Mouse (Mus musculus) myocyte (in vitro differentiated cells): ENCODE data around the gene Trappc6b. TPM values are rescaled to one million over a fixed set of nuclear protein-coding genes. Genes with fewer than 3 reads are reported as not detected.

Source experiments
- H3K27me3 ChIP-seq: one replicate; pipeline ENCODE4 v1.6.1; 2011; ENCODE audit not compliant: control insufficient read depth, insufficient read depth, insufficient read length
- H3K36me3 ChIP-seq: one replicate; pipeline ENCODE4 v1.6.1; 2011; ENCODE audit not compliant: control insufficient read depth, insufficient read depth
- H3K4me2 ChIP-seq: one replicate; pipeline ENCODE4 v1.6.1; 2011; ENCODE audit warnings: low read depth, control low read depth
- H3K4me3 ChIP-seq: one replicate; pipeline ENCODE4 v1.5.1; 2011; ENCODE audit warnings: mild to moderate bottlenecking, control low read depth, moderate library complexity
- H3K79me2 ChIP-seq: one replicate; pipeline ENCODE4 v1.6.1; 2011; ENCODE audit not compliant: control insufficient read depth, insufficient read depth
- H3ac ChIP-seq: one replicate; pipeline ENCODE4 v1.6.1; 2011; ENCODE audit not compliant: control insufficient read depth, insufficient read length
- CEBPB ChIP-seq: IDR thresholded peaks from 2 replicates; pipeline ENCODE4 v1.6.1; 2011; ENCODE audit warnings: mild to moderate bottlenecking, moderate library complexity; ENCODE audit not compliant: poor library complexity, insufficient read depth, severe bottlenecking
- E2F4 ChIP-seq: IDR thresholded peaks from one replicate; pipeline ENCODE4 v1.6.1; 2011; ENCODE audit warnings: mild to moderate bottlenecking, control low read depth, moderate library complexity; ENCODE audit not compliant: insufficient read depth
- MYOD1 ChIP-seq, 3 experiments: IDR thresholded peaks; one replicate each; pipeline ENCODE4 v1.6.1; 2011; ENCODE audit warnings: control low read depth in 2 of 3, low read depth in 2 of 3, mild to moderate bottlenecking in 2 of 3, moderate library complexity in 1 of 3; ENCODE audit not compliant: insufficient read length in 2 of 3, control insufficient read depth in 1 of 3
- MYOG ChIP-seq, 3 experiments: IDR thresholded peaks; one replicate each; pipeline ENCODE4 v1.6.1; 2011; ENCODE audit warnings: control low read depth in 2 of 3, low read depth in 2 of 3, mild to moderate bottlenecking in 2 of 3; ENCODE audit not compliant: insufficient read length in 2 of 3, control insufficient read depth in 1 of 3, insufficient read depth in 1 of 3
- POLR2A ChIP-seq: IDR thresholded peaks from one replicate; pipeline ENCODE4 v1.6.1; 2011; ENCODE audit warnings: low read depth, mild to moderate bottlenecking, control low read depth, moderate library complexity; ENCODE audit not compliant: insufficient read length
- POLR2AphosphoS2 ChIP-seq: IDR thresholded peaks from one replicate; pipeline ENCODE4 v1.6.1; 2011; ENCODE audit warnings: low read depth, control low read depth; ENCODE audit not compliant: insufficient read length
- REST ChIP-seq: IDR thresholded peaks from one replicate; pipeline ENCODE4 v1.6.1; 2011; ENCODE audit warnings: mild to moderate bottlenecking, control low read depth, moderate library complexity; ENCODE audit not compliant: insufficient read depth, insufficient read length
- SRF ChIP-seq: IDR thresholded peaks from one replicate; pipeline ENCODE4 v1.6.1; 2011; ENCODE audit warnings: low read depth; ENCODE audit not compliant: control insufficient read depth, insufficient read length
- TCF12 ChIP-seq: IDR thresholded peaks from one replicate; pipeline ENCODE4 v1.6.1; 2011; ENCODE audit warnings: mild to moderate bottlenecking, control low read depth; ENCODE audit not compliant: poor library complexity, insufficient read depth, severe bottlenecking
- TCF3 ChIP-seq: IDR thresholded peaks from one replicate; pipeline ENCODE4 v1.6.1; 2011; ENCODE audit warnings: low read depth, control low read depth; ENCODE audit not compliant: insufficient read length
- USF1 ChIP-seq: IDR thresholded peaks from one replicate; pipeline ENCODE4 v1.6.1; 2011; ENCODE audit warnings: low read depth, mild to moderate bottlenecking, control low read depth, moderate library complexity
- polyA plus RNA-seq: library from polyadenylated mRNA; unstranded; fragments of >200 nt; fragmentation: generic; extraction: Trizol; gene quantifications from one replicate; pipeline ENCODE4 v1.2.1, GENCODE M21; 2012; ENCODE audit warnings: missing spikeins

Gene Trappc6b
- polyA plus RNA-seq, 1 experiment = 52.0 TPM

DNA sequence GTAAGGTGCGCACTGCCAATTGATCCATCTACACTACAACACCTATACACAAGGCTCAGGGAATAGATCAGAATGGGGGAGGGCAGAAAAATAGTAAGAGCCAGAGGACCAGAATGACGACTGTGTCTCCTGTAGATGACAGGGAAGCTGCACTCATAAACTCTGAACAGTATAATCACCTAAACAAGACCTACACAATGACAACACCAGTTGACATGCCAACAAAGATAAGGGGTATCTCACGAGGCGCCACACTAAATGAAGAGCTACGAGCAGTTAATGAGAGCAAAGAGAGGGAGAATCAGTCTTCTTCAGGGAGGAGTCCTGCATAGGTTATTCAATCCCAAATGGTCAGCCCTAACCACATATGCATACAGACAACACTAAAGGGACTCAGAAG lies 8.1 kb downstream of the Trappc6b start:
- no peak for TF ChIP-seq MYOD1 (IDR thresholded peaks at IDR 0.05; ENCODE audit: control insufficient read depth in 1 of 3, insufficient read length in 2 of 3, low read depth in 2 of 3)
- TF ChIP-seq E2F4 = no peak
- no peak for TF ChIP-seq SRF
- TF ChIP-seq POLR2A = no peak
- TF ChIP-seq POLR2AphosphoS2 = no peak
- TF ChIP-seq MYOG (IDR thresholded peaks at IDR 0.05; ENCODE audit: control insufficient read depth in 1 of 3, insufficient read depth in 1 of 3, insufficient read length in 2 of 3, low read depth in 2 of 3) = no peak
- no peak for TF ChIP-seq REST
- TF ChIP-seq USF1 = no peak
- H3K4me2 ChIP-seq = no peak overlapping the region
- H3K36me3 ChIP-seq = peaks cover 13% of the 10 kb centered on the region
- H3K4me3 ChIP-seq = no peak overlapping the region
- H3K27me3 ChIP-seq = no peaks in the 10 kb centered on the region
- peaks cover 60% of the 10 kb centered on the region for H3K79me2 ChIP-seq
- H3ac ChIP-seq = no peak overlapping the region

DNA sequence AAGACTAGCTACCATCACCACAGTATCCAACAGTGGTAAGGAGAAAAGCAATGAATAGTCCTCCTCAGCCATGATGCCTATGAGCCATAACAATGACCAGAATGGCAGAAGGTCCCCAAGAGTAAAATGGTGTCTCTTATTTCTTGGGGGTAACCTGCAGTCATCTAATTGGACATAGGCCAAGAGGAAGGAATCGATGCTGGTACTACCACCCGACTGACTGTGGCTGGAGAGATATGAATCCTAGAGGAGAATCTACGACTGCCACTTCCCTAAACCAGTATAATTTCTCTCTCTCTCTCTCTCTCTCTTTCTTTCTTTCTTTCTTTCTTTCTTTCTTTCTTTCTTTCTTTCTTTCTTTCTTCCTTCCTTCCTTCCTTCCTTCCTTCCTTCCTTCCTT lies 8.8 kb downstream of the Trappc6b start:
- H3K36me3 ChIP-seq = peaks cover 16% of the 10 kb centered on the region
- TF ChIP-seq POLR2A = no peak
- no peak for TF ChIP-seq REST
- no peak for TF ChIP-seq SRF
- no peak for TF ChIP-seq CEBPB
- no peak for TF ChIP-seq MYOG (IDR thresholded peaks at IDR 0.05; ENCODE audit: control insufficient read depth in 1 of 3, insufficient read depth in 1 of 3, insufficient read length in 2 of 3, low read depth in 2 of 3)
- TF ChIP-seq POLR2AphosphoS2 = no peak
- no peak for TF ChIP-seq USF1
- TF ChIP-seq TCF12 = no peak
- no peak for TF ChIP-seq MYOD1 (IDR thresholded peaks at IDR 0.05; ENCODE audit: control insufficient read depth in 1 of 3, insufficient read length in 2 of 3, low read depth in 2 of 3)
- TF ChIP-seq TCF3 = no peak
- no peak for TF ChIP-seq E2F4

DNA sequence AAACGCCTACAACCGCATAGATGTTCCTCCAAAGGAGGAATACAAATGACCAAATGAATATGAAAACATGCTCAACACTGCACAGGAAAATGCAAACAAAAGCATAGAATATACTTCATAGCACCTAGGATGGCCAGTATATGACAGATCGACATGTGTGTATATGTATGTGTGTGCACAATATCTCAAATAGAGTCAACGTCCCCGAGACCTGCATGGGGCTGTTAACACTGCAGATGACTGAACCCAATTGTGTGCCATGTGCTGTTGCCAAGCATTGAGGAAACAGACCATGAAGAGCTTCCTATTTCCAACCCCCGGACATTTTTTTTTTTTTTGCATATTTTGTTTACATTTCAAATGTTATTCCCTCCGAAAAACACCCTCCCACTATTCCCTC lies 20.4 kb downstream of the Trappc6b start:
- H3K36me3 ChIP-seq = peaks cover 14% of the 10 kb centered on the region
- TF ChIP-seq POLR2A = no peak
- TF ChIP-seq REST = no peak
- H3K79me2 ChIP-seq = no peaks in the 10 kb centered on the region
- H3K4me2 ChIP-seq = no peak overlapping the region
- no peaks in the 10 kb centered on the region for H3K27me3 ChIP-seq
- H3K4me3 ChIP-seq = no peak overlapping the region
- H3ac ChIP-seq = no peak overlapping the region

More for the DNA sequence above, 8.8 kb downstream of the Trappc6b start:
- Histone ChIP-seq H3K4me2 (no peak overlapping the region), H3K79me2 (peaks cover 53% of the 10 kb centered on the region), H3ac (no peak overlapping the region), H3K27me3 (no peaks in the 10 kb centered on the region), H3K4me3 (no peak overlapping the region)

DNA sequence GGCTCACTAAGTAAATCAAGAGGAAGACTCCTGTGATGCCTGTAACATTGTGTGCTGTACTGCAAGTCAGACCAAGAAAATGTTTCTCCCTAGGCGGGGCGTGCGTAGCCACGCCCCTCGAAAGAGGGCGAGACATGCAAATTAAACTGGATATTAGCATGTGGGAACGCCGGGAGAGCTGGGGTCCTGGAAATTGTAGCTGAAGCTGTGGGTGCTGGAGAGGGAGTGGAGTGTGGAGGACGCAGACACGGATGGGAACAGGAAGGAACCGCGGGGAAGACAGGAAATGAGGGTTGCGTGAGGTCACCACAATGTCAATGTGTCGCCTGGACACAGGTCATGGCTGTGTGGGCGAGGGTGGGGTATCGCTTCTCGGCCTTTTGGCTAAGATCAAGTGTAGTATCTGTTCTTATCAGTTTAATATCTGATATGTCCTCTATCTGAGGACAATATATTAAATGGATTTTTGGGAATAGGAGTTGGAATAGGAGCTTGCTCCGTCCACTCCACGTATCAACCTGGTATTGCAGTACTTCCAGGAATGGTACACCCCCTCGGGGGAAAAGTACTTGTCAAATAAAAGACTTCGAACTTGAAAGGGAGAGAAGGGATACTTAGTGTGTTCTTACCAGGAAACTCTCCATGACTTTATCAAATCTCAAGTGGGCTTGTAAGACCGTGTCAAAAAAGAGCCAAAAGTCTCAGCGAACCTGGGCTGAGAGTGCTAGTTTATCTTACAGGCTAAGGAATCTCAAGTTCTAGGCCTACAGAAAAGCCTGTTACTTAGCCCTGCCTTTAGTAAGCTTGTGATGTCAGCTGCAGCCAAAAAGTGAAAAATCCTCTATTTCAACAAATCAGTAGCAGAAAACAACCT lies 21.1 kb downstream of the Trappc6b start:
- Histone ChIP-seq H3K27me3 (no peaks in the 10 kb centered on the region), H3ac (no peak overlapping the region), H3K36me3 (peaks cover 14% of the 10 kb centered on the region), H3K79me2 (no peaks in the 10 kb centered on the region), H3K4me2 (peak overlapping the region; percentile 12), H3K4me3 (no peak overlapping the region)
- TF ChIP-seq POLR2A (peak; percentile 39), MYOD1 (IDR thresholded peaks at IDR 0.05; ENCODE audit: control insufficient read depth in 1 of 3, insufficient read length in 2 of 3, low read depth in 2 of 3) (no peak), MYOG (IDR thresholded peaks at IDR 0.05; ENCODE audit: control insufficient read depth in 1 of 3, insufficient read depth in 1 of 3, insufficient read length in 2 of 3, low read depth in 2 of 3) (no peak), CEBPB (no peak), TCF3 (no peak), POLR2AphosphoS2 (peak; percentile 81)

DNA sequence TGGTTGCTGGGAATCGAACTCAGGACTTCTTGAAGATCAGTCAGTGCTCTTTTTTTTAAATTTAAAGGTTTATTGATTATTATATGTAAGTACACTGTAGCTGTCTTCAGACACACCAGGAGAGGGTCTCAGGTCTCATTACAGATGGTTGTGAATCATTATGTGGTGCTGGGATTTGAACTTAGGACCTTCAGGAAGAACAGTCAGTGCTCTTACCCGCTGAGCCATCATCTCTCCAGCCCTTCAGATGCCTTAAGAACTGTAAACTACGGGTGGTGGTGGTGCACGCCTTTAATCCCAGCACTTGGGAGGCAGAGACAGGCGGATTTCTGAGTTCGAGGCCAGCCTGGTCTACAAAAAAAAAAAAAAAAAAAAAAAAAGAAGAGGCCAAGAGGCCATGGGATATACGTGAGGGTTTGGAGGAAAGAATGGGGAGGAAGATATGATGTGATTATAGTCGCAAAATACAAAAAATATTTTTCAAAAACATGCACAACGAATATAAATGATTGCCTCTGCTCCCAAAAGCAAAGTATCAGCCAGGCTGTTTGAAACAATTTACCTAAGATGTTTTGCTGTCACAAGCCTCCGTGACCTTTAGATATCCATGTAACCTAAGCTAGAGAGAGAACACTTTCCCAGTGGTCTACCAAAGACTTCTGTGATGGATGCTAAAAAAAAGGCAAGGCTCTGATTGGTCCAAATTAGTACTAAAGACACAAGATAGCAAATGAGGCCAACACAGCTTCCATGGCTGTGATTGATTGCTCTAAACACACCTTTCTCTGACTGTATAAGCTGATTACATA lies 21.9 kb downstream of the Trappc6b start:
- Histone ChIP-seq H3K27me3 (no peaks in the 10 kb centered on the region), H3K36me3 (peaks cover 8% of the 10 kb centered on the region), H3K4me3 (no peak overlapping the region), H3K79me2 (no peaks in the 10 kb centered on the region), H3ac (no peak overlapping the region), H3K4me2 (peak overlapping the region; percentile 12)
- TF ChIP-seq MYOD1 (IDR thresholded peaks at IDR 0.05; ENCODE audit: control insufficient read depth in 1 of 3, insufficient read length in 2 of 3, low read depth in 2 of 3) (no peak), USF1 (no peak), POLR2AphosphoS2 (no peak)
